Mouse (Mus musculus) lung, postnatal 0 days (tissue): ENCODE data around the gene Nrip2.

Experiments
- CTCF ChIP-seq: IDR thresholded peaks from 2 replicates; pipeline ENCODE4 v1.5.1; 2016; ENCODE audit warnings: antibody characterized with exemption, mild to moderate bottlenecking
- EP300 ChIP-seq: IDR thresholded peaks from 2 replicates; pipeline ENCODE4 v1.6.1; 2016; ENCODE audit warnings: antibody characterized with exemption, mild to moderate bottlenecking, control low read depth

- TF ChIP-seq CTCF, result peak; percentile 94
- TF ChIP-seq EP300, result no peak
These were observed 12.0 kb downstream of the Nrip2 start for GRCm38 (mm10) chr6:128411115-128411514.
